Mouse (Mus musculus): Measurements from ENCODE around the gene Prkg2.

Gene Prkg2

GRCm38 (mm10) chr5:98897946-98898345, 139.2 kb downstream of the Prkg2 start:
- no peak for DNase-seq

GRCm38 (mm10) chr5:98894281-98894680, 142.9 kb downstream of the Prkg2 start:
- DNase-seq: no peak

GRCm38 (mm10) chr5:98890544-98891050, 146.6 kb downstream of the Prkg2 start:
- DNase-seq: no peak

GRCm38 (mm10) chr5:98882096-98882495, 155.1 kb downstream of the Prkg2 start:
- DNase-seq: no peak

Data from lung, postnatal 36 days (tissue).